Mouse (Mus musculus): ENCODE measurements around the gene Mttp.

- TF ChIP-seq CTCF (IDR thresholded peaks at IDR 0.05; ENCODE audit: extremely low read depth, insufficient read depth, insufficient read length, insufficient replicate concordance) (no peak), POLR2A (IDR thresholded peaks at IDR 0.05; ENCODE audit: low read depth, low read length) (no peak)
Observed at GRCm38 (mm10) chr3:138192260-138192659, 47.5 kb upstream of the Mttp start.
